Mouse (Mus musculus) lung, postnatal 10 days (tissue): ENCODE results near the gene Aox3.

Experiments used
- DNase-seq: peaks from one replicate; pipeline ENCODE4 v3.0.0; 2021

Aox3 gene

GRCm38 (mm10) chr1:58212805-58213204, 99.9 kb downstream of the Aox3 start:
- DNase-seq = no peak

- DNase-seq = no peak
Measured at GRCm38 (mm10) chr1:58213838-58214237, 100.9 kb downstream of the Aox3 start.

GRCm38 (mm10) chr1:58215353-58215752, 102.4 kb downstream of the Aox3 start:
- DNase-seq = no peak

GRCm38 (mm10) chr1:58215956-58216532, 103.1 kb downstream of the Aox3 start:
- DNase-seq = peak; percentile 10

GRCm38 (mm10) chr1:58221070-58221469, 108.1 kb downstream of the Aox3 start:
- DNase-seq = no peak

GRCm38 (mm10) chr1:58221879-58222278, 108.9 kb downstream of the Aox3 start:
- no peak for DNase-seq

- DNase-seq = no peak
Measured at GRCm38 (mm10) chr1:58228086-58228485, 115.2 kb downstream of the Aox3 start.

GRCm38 (mm10) chr1:58228916-58229315, 116.0 kb downstream of the Aox3 start:
- DNase-seq = no peak

- no peak for DNase-seq
Measured at GRCm38 (mm10) chr1:58229774-58230173, 116.8 kb downstream of the Aox3 start.

GRCm38 (mm10) chr1:58230542-58230941, 117.6 kb downstream of the Aox3 start:
- no peak for DNase-seq

- no peak for DNase-seq
Measured at GRCm38 (mm10) chr1:58235405-58235804, 122.5 kb downstream of the Aox3 start.

- DNase-seq = peak; percentile 57
Measured at GRCm38 (mm10) chr1:58237527-58238299, 124.8 kb downstream of the Aox3 start.

- DNase-seq = no peak
Measured at GRCm38 (mm10) chr1:58238440-58238839, 125.5 kb downstream of the Aox3 start.

- DNase-seq = no peak
Measured at GRCm38 (mm10) chr1:58238961-58239360, 126.0 kb downstream of the Aox3 start.

- DNase-seq = peak; percentile 14
Measured at GRCm38 (mm10) chr1:58240347-58240746, 127.4 kb downstream of the Aox3 start.

- DNase-seq = no peak
Measured at GRCm38 (mm10) chr1:58244487-58244886, 131.6 kb downstream of the Aox3 start.

GRCm38 (mm10) chr1:58248518-58248917, 135.6 kb downstream of the Aox3 start:
- no peak for DNase-seq
